Mouse (Mus musculus): ENCODE measurements around the gene Atg4d.

DNA sequence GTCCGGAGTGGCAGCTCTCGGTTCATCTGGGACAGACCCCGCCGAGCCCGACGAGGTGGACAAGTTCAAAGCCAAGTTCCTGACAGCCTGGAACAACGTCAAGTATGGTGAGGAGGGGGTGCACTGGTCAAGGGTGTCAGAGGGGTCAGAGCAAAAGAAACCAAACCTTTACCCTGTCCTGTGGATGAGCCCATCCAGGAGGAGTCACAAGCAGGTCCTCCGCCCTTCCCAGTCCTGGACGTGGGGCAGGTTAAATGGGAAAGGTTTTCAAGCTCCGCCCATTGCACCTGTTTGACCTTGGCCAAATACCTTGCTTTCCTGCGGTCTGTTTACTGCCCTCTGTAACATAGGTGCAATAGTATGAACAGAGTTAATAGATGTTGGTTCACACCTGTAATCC is 518 bp downstream of the Atg4d start:
- TF ChIP-seq POLR2A (IDR thresholded peaks at IDR 0.05; ENCODE audit: borderline replicate concordance, extremely low read depth, low read depth, low read length) (no peak), CTCF (IDR thresholded peaks at IDR 0.05; ENCODE audit: insufficient read depth, low read length) (no peak)
